Mouse (Mus musculus) lung, postnatal 0 days (tissue): ENCODE data around the gene Ptpn13. TPM values are rescaled to one million over a fixed set of nuclear protein-coding genes. Genes with fewer than 3 reads are reported as not detected.

Experiments
- ATAC-seq: fragments of 200-750 bp; cut with Nextera tagmentation; 2 replicates; pipeline ENCODE4 v1.8.0; 2017; ENCODE audit warnings: moderate library complexity
- DNase-seq: peaks from one replicate; pipeline ENCODE4 v3.0.0-alpha.2; 2016; ENCODE audit warnings: low spot score
- H3K27ac ChIP-seq: fragments of 300-500 bp; sonication (generic); 2 replicates; pipeline ENCODE4 v1.5.1; 2014; ENCODE audit warnings: antibody characterized with exemption, mild to moderate bottlenecking, low read length, mixed read lengths
- H3K27me3 ChIP-seq: fragments of 300-500 bp; sonication (generic); replicated peaks from 2 replicates; pipeline ENCODE4 v1.6.1; 2014; ENCODE audit warnings: low read length, mixed read lengths; ENCODE audit not compliant: insufficient read depth
- H3K36me3 ChIP-seq: fragments of 300-500 bp; sonication (generic); 2 replicates; pipeline ENCODE4 v1.6.1; 2014; ENCODE audit warnings: low read length, mixed read lengths; ENCODE audit not compliant: insufficient read depth
- H3K4me1 ChIP-seq: fragments of 300-500 bp; sonication (generic); 2 replicates; pipeline ENCODE4 v1.6.1; 2014; ENCODE audit warnings: antibody characterized with exemption, low read depth, low read length, mixed read lengths; ENCODE audit not compliant: insufficient read depth
- H3K4me2 ChIP-seq: fragments of 300-500 bp; sonication (generic); replicated peaks from 2 replicates; pipeline ENCODE4 v1.6.1; 2014; ENCODE audit warnings: low read depth, mild to moderate bottlenecking, low read length, moderate library complexity, mixed read lengths
- H3K4me3 ChIP-seq: fragments of 300-500 bp; sonication (generic); 2 replicates; pipeline ENCODE4 v1.5.1; 2014; ENCODE audit warnings: low read depth, low read length
- H3K9ac ChIP-seq: fragments of 300-500 bp; sonication (generic); replicated peaks from 2 replicates; pipeline ENCODE4 v1.6.1; 2014; ENCODE audit warnings: low read depth, mild to moderate bottlenecking
- H3K9me3 ChIP-seq: fragments of 300-500 bp; sonication (generic); 2 replicates; pipeline ENCODE4 v1.6.1; 2016; ENCODE audit warnings: low read length, mixed read lengths
- CTCF ChIP-seq: IDR thresholded peaks from 2 replicates; pipeline ENCODE4 v1.5.1; 2016; ENCODE audit warnings: antibody characterized with exemption, mild to moderate bottlenecking
- EP300 ChIP-seq: IDR thresholded peaks from 2 replicates; pipeline ENCODE4 v1.6.1; 2016; ENCODE audit warnings: antibody characterized with exemption, mild to moderate bottlenecking, control low read depth
- WGBS: fragments of 180-500 bp; shearing (Covaris S2); extraction: QIAGEN DNeasy Blood & Tissue Kit; methylation state at CpG from one replicate; pipeline ENCODE4 v1.1.7; 2014; 5-methylcytosine and 5-hydroxymethylcytosine counted together
- polyA plus RNA-seq: library from polyadenylated mRNA; unstranded; fragments of >200 nt; fragmentation: Nextera tagmentation; extraction: Ambion mirVana; gene quantifications from 2 replicates; pipeline ENCODE4 v1.2.1, GENCODE M21; 2015

Gene Ptpn13
- polyA plus RNA-seq, 1 experiment from 2014 or later: 8.9 TPM

DNA sequence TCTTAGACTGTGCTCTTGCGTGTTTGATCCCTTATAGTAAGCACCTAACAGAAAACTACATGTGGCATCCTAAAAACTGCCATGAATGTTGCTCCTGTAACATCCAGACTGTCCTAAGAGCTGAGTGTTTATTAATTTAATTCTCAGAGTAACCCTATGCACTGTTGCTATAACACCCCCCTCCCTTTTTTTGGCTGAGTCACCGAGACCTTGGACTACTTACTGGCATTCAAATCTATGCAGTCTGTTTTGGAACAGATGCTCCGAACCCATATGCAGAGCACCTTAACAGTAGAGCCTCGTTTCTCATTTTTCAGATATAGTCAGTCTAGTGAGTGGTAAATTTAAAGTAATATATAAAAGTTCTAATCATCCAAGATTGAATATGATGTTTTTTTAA lies 90.9 kb downstream of the Ptpn13 start:
- Histone ChIP-seq H3K36me3 (no peaks in the 10 kb centered on the region), H3K4me2 (no peak overlapping the region), H3K4me1 (peaks cover 5% of the 10 kb centered on the region; the same call in 1 of the 2 replicates), H3K9me3 (no peaks in the 10 kb centered on the region), H3K27me3 (no peaks in the 10 kb centered on the region), H3K27ac (no peak overlapping the region), H3K4me3 (no peak overlapping the region), H3K9ac (no peak overlapping the region)
- DNase-seq: no peak
- no peak for TF ChIP-seq CTCF
- TF ChIP-seq EP300: no peak
- WGBS: 83% methylated on average over 4 of the region's 4 CpGs
- no peak for ATAC-seq

DNA sequence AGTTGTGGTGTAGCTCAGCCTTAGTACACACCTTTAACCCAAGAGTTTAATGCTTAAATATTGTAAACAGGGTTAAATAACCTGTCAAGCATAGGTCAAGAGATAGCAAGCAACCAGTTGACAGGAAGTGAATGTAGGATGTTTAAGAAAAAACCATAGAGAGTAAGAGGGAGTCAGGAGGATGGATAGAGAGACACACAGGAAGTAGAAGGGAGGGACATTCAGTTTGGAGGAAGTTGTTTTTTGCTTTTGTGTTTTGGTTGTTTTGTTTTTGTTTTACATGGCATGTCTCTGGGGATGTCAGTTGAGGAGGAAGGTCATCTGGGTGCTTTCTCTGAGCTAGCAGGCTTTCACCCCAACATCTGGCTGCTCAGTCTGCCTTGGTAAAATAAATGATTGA lies 91.6 kb downstream of the Ptpn13 start:
- H3K9me3 ChIP-seq: no peaks in the 10 kb centered on the region
- H3K4me2 ChIP-seq: no peak overlapping the region
- peaks cover 5% of the 10 kb centered on the region; the same call in 1 of the 2 replicates for H3K4me1 ChIP-seq
- no peak overlapping the region for H3K9ac ChIP-seq
- no peaks in the 10 kb centered on the region for H3K36me3 ChIP-seq
- no peak for ATAC-seq
- no peak for DNase-seq
- no peaks in the 10 kb centered on the region for H3K27me3 ChIP-seq
- no peak overlapping the region for H3K4me3 ChIP-seq
- no peak overlapping the region for H3K27ac ChIP-seq
- no peak for TF ChIP-seq CTCF
- TF ChIP-seq EP300: no peak

DNA sequence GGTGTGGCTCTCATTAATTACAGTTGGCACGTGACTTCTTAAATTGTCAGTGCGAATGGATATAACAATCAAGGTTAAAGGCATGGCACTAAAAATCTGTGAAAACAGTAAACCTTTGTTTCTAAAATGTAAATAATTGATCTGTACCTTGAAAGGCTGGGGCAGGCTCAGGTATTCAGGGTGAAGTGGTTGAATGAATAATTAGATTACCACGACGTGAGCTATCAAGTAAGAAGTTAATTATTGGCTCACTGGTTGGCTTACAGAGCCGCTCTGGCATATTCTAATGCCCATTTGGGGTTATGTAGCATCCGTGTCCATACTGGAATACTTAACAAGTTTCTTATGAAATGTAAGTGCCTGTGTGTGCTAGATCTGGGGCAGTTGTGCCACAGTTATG lies 92.6 kb downstream of the Ptpn13 start:
- Histone ChIP-seq H3K9ac (no peak overlapping the region), H3K36me3 (no peaks in the 10 kb centered on the region), H3K9me3 (no peaks in the 10 kb centered on the region), H3K27ac (no peak overlapping the region), H3K4me1 (peaks cover 5% of the 10 kb centered on the region; the same call in 1 of the 2 replicates), H3K27me3 (no peaks in the 10 kb centered on the region), H3K4me3 (no peak overlapping the region), H3K4me2 (no peak overlapping the region)
- no peak for TF ChIP-seq EP300
- no peak for TF ChIP-seq CTCF
- WGBS: 64% methylated on average over 6 of the region's 6 CpGs
- DNase-seq (peak; percentile 17), ATAC-seq (no peak; the same call in 1 of the 2 replicates)

DNA sequence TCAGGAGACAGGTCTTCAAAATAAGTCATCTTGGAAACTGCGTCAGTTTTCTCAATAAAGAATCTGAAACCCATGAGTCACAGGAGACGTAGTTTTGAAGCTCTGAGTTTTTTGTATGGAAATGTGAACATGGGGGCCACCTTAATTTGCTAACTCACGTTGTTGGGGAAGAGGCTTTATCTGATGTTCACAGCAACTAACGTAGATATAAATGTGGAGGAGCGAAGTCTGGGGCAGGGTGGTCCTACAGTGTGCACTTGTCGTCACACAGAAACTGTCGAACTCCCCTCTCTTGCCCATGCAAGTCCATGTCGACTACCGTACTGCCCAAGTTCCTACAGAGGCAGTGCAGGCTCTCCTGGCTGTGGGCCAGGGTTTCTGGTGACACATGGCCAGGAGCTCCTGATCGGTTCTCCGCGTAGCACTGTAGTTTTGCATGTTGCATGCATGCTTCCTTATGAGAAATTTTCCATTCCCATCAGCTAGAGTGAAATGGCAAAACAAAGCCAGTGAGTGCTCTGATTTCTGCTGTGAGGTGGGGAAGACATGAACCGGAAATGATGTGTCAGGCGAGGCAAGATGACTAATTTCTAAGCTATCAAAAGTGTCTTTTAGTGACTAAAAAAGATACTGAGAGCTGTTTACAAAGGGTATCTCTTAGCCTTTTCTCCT lies 93.9 kb downstream of the Ptpn13 start:
- Histone ChIP-seq H3K9me3 (no peaks in the 10 kb centered on the region), H3K27ac (no peak overlapping the region), H3K4me1 (peaks cover 5% of the 10 kb centered on the region; the same call in 1 of the 2 replicates), H3K4me2 (no peak overlapping the region), H3K4me3 (no peak overlapping the region), H3K36me3 (no peaks in the 10 kb centered on the region), H3K27me3 (no peaks in the 10 kb centered on the region), H3K9ac (no peak overlapping the region)
- TF ChIP-seq CTCF (peak; percentile 29), EP300 (no peak)
- peak; percentile 68 for DNase-seq
- 54% methylated on average over 14 of the region's 14 CpGs for WGBS
- ATAC-seq: peak; percentile 57

DNA sequence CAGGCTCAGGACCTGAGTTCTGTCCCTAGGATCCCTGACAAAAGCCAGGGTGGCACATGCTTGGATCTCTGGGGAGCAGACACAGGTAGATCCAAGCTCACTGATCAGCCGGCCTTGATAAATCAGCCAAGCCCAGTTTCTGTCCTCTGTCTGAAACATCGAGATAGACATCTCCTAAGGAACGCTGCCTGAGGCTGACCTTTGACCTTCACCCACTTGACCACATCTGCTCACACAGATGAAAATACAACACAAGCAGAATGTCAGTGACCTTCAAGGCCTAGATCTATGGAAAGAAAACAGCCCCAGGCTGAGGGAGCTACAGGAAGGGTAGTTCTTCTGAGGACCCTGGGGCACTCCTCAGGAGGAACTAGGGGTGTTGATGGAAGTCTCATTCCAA lies 97.4 kb downstream of the Ptpn13 start:
- Histone ChIP-seq H3K4me3 (no peak overlapping the region), H3K36me3 (0 out of 2 replicates have a peak, but pooled peaks cover 5% of the 10 kb centered on the region), H3K9ac (no peak overlapping the region), H3K4me2 (no peak overlapping the region), H3K27me3 (no peaks in the 10 kb centered on the region), H3K27ac (no peak overlapping the region), H3K9me3 (no peaks in the 10 kb centered on the region), H3K4me1 (peaks cover 5% of the 10 kb centered on the region; the same call in 1 of the 2 replicates)
- no peak for DNase-seq
- 40% methylated on average over 3 of the region's 3 CpGs for WGBS
- no peak for ATAC-seq
- TF ChIP-seq CTCF: no peak
- no peak for TF ChIP-seq EP300

DNA sequence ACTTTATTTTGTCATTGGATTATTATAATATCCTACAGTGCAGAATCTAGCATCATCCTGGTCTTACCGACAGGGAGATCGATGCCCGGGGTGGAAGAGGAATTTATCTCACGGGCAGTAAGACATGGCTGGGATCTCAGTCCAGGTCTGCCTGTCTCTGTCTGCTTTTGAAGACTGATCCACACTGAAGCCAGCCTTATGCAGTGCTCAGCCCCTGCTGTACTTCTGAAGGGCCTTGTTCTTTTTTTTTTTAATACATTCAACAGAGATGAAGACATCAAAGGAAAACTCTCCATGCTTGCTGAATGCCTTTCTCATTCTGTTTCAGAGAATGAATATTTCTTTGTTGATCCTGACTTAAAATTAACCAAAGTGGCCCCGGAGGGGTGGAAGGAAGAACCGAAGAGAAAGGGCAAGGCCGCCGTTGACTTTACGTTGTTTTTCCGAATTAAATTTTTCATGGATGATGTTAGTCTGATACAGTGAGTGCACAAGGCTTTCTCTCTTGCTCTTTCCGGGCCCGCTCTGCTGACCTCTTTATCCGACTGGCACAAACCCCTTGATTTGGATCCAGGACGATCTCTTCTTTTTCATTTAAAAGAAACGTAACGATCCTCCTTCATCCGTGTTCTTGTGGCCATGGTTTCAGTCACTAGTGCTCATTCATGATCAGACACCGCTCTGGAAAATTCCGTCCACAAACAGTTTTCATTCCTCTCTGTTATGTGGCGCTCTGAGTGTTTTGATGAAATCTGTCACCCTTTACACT lies 101.9 kb downstream of the Ptpn13 start:
- TF ChIP-seq EP300: no peak
- TF ChIP-seq CTCF: no peak
- 69% methylated on average over 20 of the region's 20 CpGs for WGBS
- Histone ChIP-seq H3K36me3 (peaks cover 17% of the 10 kb centered on the region; the same call in 1 of the 2 replicates), H3K4me3 (no peak overlapping the region), H3K27me3 (no peaks in the 10 kb centered on the region), H3K4me1 (no peaks in the 10 kb centered on the region), H3K4me2 (no peak overlapping the region), H3K9me3 (no peaks in the 10 kb centered on the region), H3K9ac (no peak overlapping the region), H3K27ac (peak overlapping the region; percentile 43; the same call in 1 of the 2 replicates)
- ATAC-seq (no peak), DNase-seq (no peak)
